Mouse (Mus musculus): ENCODE results near the gene Eef2k. TPM values are rescaled to one million over a fixed set of nuclear protein-coding genes. Genes with fewer than 3 reads are reported as not detected.

Eef2k gene
- 6.8 and 7.6 TPM in 2 replicates for polyA plus RNA-seq (2012; rRNA removed; ENCODE audit: low replicate concordance)

DNA sequence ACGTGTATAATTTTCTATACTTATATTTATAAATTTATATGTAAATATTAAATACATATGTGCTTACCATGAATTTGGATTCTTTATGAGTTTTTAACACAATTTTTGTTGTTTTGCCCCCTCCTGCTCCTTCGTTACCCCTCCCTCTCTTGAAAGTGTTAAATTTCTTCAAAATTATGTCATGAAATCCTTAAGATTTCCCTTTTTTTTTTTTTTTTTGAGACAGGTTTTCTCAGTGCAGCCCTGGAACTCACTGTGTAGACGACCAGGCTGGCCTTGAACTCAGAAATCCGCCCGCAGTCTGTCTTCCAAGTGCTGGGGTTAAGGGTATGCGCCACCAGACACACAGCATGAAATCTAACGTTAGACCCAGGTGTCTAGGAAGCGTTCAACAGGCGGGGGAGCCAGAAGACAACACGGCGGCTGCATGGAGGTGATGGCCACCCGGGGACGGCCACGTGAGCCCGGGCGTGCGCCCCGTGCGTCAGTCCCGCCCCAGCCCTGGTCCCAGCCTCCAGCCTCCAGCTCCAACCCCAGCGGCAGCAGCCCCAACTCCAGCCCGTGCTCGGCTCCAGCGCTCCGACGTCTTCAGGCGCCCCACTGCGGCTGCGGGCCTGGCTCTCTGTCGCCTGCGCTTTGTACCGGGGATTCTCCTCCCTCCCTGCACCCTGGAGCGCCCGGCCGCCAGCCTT is at the start of gene Eef2k:
Gene Eef2k, plus strand, starts transcription at position 487 of the 692 bp plus-strand sequence.

GRCm38 (mm10) chr7:120811834-120812415 is 30.7 kb upstream of the Eef2k start, which contains the start of gene Gm5737:
Gene Gm5737 (plus strand): TSS chr7:120812365.

DNA sequence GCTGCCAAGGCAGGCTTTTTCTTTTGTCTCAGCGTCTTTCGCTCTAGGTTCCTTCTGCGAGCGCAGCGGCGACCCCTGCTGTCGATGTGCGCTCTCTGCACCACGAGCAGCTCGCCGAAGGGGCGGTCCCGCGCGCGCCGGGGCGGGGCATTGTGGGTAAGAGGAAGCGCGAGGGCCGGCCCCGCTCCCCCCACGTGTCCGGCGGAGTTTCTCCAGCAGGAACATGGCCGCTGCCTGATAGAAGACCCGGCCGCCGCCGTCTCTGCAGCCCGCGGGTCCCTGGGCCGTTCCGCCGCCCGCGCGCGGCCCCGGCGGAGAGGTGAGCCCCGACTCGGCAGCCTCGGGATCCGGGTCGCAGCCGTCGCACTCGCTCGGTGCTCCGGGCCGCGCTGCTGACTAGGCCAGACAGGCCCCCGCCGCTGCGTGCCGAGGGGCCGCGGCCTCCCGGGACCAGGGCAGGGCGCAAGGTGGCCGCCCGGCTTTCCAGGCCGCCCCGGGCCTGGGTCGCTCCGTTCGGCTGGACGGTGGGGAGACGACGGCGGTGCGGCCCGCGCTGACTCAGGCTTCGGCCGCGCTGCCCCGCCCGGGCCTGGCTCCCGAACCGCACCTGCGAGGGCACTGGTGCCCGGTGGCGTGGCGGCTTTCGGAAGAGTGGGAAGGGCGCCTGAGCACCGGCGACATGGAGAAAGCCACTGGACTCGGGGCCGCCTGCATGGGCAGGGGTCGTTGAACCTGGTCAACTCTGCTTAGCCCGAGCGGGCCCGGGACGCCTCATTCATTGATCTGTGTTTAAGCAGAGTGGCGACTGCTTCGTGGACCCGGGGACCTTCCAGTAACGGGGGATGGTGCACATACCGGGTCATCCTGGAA is 75.2 kb downstream of the Eef2k start, which contains the start of gene Polr3e:
Gene Polr3e, plus strand, starts transcription at position 153 of the 870 bp plus-strand sequence.

Other genes with a start within 250 kb of the Eef2k start
- gene Uqcrc2, start 207.7 kb upstream of the Eef2k start, polyA plus RNA-seq (2012; rRNA removed; ENCODE audit: low replicate concordance): 42.8 TPM in 2 replicates
- not detected in 2 replicates for gene Pdzd9, start 172.5 kb upstream of the Eef2k start, polyA plus RNA-seq (2012; rRNA removed; ENCODE audit: low replicate concordance)
- gene Mosmo, start 165.2 kb upstream of the Eef2k start, polyA plus RNA-seq (2012; rRNA removed; ENCODE audit: low replicate concordance): 4.4 and 9.1 TPM in 2 replicates
- gene Vwa3a, start 103.5 kb upstream of the Eef2k start, polyA plus RNA-seq (2012; rRNA removed; ENCODE audit: low replicate concordance): not detected in 2 replicates
- not detected in 2 replicates for gene Gm5737, start 30.5 kb upstream of the Eef2k start, polyA plus RNA-seq (2012; rRNA removed; ENCODE audit: low replicate concordance)
- gene Polr3e, start 74.9 kb downstream of the Eef2k start, polyA plus RNA-seq (2012; rRNA removed; ENCODE audit: low replicate concordance): 9.0 and 11.5 TPM in 2 replicates
- gene Cdr2, start 139.5 kb downstream of the Eef2k start, polyA plus RNA-seq (2012; rRNA removed; ENCODE audit: low replicate concordance): 83.0 and 83.6 TPM in 2 replicates
- 0.13 and 1.7 TPM in 2 replicates for gene Mfsd13b, start 139.7 kb downstream of the Eef2k start, polyA plus RNA-seq (2012; rRNA removed; ENCODE audit: low replicate concordance)
- 18.3 and 34.9 TPM in 2 replicates for gene Mettl9, start 191.6 kb downstream of the Eef2k start, polyA plus RNA-seq (2012; rRNA removed; ENCODE audit: low replicate concordance)
- gene Igsf6, start 231.7 kb downstream of the Eef2k start, polyA plus RNA-seq (2012; rRNA removed; ENCODE audit: low replicate concordance): 0.19 and 0.20 TPM in 2 replicates
- 0.26 and 0.88 TPM in 2 replicates for gene Otoa, start 238.8 kb downstream of the Eef2k start, polyA plus RNA-seq (2012; rRNA removed; ENCODE audit: low replicate concordance)

Data from duodenum, adult 2 months (tissue).